Mouse (Mus musculus) megakaryocyte, embryonic 14.5 days (primary cell): Measurements from ENCODE around the gene Pirb.

ENCODE experiments used
- FLI1 ChIP-seq: IDR thresholded peaks from 2 replicates; pipeline ENCODE4 v1.6.1; 2012; ENCODE audit warnings: low read length, inconsistent platforms, mixed read lengths
- GATA1 ChIP-seq: IDR thresholded peaks from 3 replicates; pipeline ENCODE4 v1.6.1; 2012; ENCODE audit warnings: mixed read lengths, low read length, inconsistent platforms, borderline replicate concordance

GRCm38 (mm10) chr7:3705911-3706310 is 14.3 kb downstream of the Pirb start:
- TF ChIP-seq GATA1 (no peak), FLI1 (no peak)
